Mouse (Mus musculus) heart, postnatal 10 days (tissue): ENCODE results near the gene Ccn2. TPM values are rescaled to one million over a fixed set of nuclear protein-coding genes. Genes with fewer than 3 reads are reported as not detected.

Experiments used
- DNase-seq, 2 experiments: peaks; one replicate each; pipeline ENCODE4 v3.0.0; 2021
- intact Hi-C: fragments of 180-260 bp; cut with DNase I; formaldehyde crosslinking; loops from one replicate; pipeline ENCODE4 v1.15.1; 2025
- total RNA-seq, 2 experiments: library from RNA; stranded (reverse); gene quantifications; 2 replicates each; pipeline ENCODE4 v1.2.3; 2021

Ccn2 gene
- 10 to 100 TPM; 68.0 to 97.9 TPM for total RNA-seq

DNA sequence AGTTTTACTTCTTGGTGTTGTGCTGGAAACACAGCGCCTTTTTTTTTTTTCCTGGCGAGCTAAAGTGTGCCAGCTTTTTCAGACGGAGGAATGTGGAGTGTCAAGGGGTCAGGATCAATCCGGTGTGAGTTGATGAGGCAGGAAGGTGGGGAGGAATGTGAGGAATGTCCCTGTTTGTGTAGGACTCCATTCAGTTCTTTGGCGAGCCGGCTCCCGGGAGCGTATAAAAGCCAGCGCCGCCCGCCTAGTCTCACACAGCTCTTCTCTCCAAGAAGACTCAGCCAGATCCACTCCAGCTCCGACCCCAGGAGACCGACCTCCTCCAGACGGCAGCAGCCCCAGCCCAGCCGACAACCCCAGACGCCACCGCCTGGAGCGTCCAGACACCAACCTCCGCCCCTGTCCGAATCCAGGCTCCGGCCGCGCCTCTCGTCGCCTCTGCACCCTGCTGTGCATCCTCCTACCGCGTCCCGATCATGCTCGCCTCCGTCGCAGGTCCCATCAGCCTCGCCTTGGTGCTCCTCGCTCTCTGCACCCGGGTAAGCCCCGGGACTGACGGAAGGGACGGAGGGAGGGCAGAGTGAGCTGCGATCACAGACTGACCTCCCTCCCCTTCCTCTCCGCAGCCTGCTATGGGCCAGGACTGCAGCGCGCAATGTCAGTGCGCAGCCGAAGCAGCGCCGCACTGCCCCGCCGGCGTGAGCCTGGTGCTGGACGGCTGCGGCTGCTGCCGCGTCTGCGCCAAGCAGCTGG is at the start of gene Ccn2:
TSS of gene Ccn2 (plus strand) at position 193 of the 753 bp plus-strand sequence.
- intact Hi-C loops, result no loop called here
- peak; percentile 93 to 94 for DNase-seq

DNA sequence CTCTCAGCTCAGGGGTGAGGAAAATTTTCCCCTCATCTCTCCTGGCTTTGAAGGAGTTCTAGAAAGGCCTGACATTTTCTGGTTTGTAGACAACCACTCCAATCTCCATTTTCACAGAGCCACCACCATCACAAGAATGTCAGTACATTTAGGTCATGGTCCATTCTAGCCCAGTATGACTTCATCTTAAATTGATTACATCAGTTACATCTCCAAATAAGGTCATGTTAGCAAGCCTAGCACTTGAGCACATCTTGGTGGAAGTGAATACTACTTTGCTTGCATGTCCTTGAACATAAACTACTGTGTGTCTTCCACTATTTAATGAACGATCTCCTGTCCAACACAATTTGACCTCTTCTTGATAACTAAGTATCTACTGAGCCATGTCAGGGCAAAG is 42.4 kb upstream of the Ccn2 start:
- intact Hi-C loops, result no loop called here
- DNase-seq, result no peak

DNA sequence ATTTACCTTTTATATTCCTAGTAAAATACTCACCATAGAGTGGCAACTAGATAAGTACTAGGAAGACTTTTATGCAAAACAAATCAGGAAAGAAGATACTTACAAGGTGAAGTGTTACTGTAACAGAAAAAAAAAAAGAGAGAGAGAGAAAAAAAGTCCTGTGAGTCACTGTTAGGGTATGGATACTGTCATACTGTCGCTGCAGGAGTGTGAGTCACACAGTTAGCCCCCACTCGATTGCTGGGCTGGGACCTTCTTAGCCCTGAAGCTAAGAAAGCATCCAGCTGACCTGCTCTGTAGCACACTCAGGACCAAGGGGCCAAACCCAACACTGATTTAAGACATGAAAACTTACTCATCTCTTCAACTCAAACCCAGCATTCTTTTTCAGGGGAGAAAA is 41.2 kb upstream of the Ccn2 start:
- intact Hi-C loops, result no loop called here
- DNase-seq, result no peak

DNA sequence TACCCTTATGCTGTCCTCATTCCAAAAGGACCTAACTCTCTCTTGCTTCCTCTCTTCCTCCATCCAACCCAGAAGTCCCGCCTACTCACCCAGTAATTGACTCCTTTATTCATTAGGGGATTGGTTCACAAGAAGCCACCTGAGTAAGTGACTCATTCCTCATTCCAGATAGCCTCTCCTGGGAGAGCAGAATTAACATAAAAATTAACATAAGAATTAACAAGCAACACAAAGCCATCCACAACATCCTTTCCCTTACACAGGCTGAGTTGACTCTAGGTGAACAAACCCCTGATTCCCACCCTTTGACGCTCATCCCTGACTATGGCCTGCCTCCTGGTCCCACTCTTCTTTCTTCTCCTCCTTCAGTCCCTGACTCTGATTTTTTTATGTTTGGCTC is 36.9 kb upstream of the Ccn2 start:
- intact Hi-C loops, result no loop called here
- DNase-seq, result no peak

DNA sequence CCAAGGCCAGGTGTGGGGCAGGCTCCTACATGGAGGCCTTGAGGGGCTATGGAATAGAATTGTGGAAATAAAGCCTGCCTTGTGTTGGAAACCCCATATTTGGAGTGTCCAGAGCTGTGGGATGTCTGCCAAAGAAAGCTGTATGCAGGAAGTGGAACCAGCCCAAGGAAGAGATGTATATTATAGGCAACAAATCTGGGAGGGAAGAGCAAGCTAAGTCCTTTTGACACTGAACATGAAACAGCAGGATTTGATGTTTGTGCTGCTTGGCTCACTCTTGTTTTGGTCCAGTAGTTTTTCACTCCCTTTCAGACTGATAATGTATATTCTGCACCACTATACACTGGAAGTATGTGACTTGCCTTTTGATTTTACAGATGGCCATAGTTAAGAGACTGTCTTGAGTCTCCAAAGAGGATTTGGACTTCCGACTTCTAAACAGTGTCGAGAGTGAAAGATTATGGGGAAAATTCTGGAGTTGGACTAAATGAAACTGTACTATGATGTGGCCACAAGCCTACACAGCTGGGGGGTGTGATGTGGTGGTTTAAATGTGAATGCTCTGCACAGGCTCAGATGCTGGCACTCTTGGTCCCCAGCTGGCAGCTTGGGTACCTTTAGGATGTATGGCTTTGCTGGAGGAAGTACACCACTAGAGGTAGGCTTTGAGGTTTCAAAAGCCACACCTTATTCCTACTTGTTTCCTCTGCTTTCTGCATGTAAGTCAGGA is 25.4 kb upstream of the Ccn2 start:
- no peak for DNase-seq
- intact Hi-C loops, result no loop called here

DNA sequence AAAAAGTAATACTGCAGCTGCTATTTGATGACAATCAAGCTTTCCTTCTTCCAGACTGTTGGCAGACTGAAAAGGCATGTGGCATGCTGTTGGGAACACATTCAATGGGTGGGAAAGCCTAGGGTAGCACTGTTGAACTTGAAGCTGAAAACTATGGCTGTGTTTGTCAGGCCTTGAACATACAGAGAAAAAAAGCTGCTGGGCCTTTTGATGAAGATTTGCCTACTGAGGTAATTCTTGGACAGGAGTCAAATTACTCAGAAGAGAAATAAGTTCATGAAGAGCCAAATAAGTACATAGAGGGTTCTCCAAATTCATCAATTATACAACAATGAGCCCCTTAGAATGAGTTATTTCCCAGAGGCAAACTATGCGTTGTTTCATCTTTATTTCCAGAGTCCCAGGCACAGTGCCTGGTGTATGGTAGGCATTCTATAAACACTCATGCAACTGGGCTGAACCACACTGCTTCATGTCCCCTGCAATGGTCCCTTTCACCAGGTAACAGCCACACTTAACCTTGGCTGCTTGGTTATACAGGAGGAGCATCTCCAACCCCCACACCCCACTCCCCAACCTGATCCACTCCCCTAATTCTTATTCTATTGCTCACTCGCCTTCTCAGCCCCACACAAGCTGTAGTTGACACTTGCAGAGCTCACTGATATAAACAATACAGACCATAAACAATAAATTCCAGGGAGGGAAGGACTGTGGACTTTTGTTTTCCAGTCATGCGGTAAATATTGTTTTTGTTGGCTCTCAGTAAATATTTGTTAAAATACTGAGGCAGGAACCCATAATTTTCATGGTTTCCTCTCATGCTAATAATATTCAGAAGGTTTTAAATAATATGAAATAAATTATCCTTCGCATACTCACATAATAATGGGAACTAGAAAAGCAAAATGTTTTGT is 22.9 kb upstream of the Ccn2 start:
- intact Hi-C loops, result no loop called here
- DNase-seq, result no peak

DNA sequence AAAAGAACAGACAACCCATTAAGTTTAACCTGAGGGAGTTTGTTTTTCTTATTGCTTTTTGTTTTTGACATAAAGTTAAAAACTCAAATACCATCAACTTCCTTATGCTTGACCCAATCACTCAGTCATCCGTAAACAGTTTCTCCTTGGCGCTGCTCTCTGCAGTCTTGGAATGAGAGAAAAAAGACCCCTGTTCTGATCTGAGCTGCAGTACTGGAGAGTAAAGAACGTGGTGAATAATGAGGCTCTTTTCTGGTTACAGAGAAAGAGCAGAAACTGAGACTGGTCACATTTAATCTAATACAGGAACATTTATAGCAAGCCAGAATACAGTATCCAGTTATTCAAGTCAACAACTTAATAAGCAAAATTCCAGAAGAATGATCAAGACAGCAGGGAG is 21.8 kb upstream of the Ccn2 start:
- DNase-seq, result no peak
- intact Hi-C loops, result no loop called here

DNA sequence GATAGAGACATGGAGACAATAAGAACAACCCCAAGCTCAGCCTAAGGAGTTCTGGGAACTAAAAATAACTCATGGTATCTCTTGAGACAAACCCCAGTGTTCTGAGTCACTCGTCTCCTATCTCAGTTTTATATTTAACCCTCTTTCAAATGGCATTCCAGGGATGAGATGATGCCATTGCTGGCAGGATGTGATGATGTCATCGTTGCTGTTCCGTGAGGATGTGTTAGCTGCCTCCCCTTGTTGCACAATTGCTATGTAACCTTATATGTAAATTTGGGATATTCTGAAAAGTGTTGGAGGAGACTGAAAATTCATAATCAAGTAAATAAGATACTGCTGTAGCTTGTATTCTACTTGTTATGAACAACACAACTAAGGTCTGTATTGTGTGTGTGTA is 14.2 kb upstream of the Ccn2 start:
- DNase-seq, result no peak

DNA sequence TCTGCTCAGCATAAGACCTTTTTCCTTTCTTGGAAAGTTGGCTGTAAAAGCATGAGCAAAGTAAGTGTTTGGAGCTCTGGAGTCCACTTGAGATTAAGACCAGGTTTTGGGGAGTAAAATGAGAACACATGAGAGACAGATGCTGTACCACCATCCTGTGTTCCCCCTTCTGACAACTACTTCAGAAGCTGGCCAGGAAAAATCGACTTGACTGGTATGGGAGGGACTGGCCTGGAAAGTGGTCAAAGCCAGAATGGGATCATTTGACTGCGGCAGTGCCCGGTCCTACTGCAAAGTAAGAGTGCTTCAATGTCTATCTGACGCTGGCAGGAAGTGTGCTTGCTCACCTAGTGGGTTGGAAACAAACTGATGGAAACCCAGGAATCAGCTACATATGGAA is 6.4 kb upstream of the Ccn2 start:
- intact Hi-C loops, result no loop called here
- no peak for DNase-seq

More for the DNA sequence above, 14.2 kb upstream of the Ccn2 start:
- intact Hi-C loops, result no loop called here

DNA sequence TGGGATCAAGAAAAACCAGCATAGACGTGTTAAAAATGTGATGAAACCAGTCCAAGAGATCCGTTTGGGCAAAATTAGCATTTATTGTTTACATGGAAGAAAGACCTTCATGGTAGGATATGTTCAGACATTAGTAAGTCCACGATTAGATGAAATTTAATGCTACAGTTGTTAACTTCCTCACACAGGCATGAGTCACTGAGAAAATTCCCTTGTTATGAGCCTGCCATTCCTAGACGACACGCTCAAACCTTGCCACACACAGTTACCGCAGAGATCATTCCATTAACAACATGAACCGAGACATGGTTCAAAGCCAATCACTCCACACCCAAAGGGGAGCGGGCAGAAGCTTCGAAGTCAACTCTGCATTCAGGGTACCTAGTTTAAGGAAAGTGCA is 6.0 kb upstream of the Ccn2 start:
- no peak for DNase-seq
- intact Hi-C loops, result no loop called here

DNA sequence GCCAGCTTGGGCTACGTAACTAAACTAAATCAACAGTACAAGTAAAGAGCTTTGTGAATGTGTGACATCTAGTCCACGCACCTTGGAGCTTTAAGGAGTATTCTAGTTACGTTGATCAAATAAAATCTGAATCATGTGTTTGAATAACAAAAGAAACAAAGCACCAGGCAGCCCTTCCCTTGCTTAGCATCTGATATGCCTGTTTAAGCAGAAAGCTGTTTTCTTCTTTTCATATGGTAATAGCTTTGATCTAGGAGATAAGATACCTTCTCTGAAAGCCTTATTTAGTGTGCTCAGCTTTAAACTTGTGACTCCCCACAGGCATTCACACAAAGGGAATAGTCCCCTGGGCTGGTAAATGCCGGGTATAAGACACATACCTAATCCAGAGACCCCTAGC is 4.7 kb upstream of the Ccn2 start:
- DNase-seq, result no peak
- intact Hi-C loops, result loop anchor here (2.0 to 5.0 kb wide), 2 partner anchors 32 to 98 kb away; no protein-coding TSS in a partner anchor

DNA sequence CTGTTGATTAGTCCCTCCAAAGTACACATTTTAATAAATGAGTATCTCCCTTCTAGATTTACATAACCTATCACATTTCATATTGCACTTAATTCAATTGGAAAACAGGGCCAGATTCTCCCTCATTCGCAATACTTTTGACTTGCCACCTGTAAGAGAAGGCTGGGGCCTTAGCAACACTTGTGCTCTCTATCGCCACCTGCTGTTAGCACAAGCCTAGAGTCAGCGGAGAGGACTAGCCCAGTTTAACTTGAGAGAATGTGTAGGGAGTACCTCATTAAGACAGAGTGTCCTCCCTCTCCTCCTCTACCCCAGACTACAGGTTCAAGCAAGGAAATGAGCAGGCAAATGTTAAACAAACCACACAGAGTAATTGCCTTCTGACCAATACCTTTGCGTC is 4.1 kb upstream of the Ccn2 start:
- DNase-seq, result peak; percentile 88 to 92
- intact Hi-C loops, result loop anchor here (1.0 to 5.0 kb wide), 3 partner anchors 32 to 181 kb away; no protein-coding TSS in a partner anchor

DNA sequence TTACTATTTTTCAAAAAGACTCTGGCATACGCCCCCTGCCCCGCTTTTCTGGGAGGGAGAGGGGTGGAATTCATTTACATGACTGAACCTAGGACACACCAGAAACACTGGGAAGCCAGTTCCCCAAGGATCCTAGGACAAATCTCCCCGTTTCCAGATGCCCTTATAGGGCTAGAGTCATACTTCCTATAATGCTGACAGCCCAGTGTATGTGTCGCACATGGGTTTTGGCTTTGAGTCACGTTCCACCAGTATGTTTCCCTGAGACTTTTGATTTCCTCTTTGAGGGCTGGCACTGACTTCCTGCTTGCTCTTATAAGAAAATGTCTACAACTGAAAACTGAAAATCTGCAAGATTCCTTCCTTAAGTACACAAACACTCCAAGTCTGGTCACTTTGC is 3.5 kb upstream of the Ccn2 start:
- intact Hi-C loops, result loop anchor here (1.0 to 5.0 kb wide), 3 partner anchors 31 to 181 kb away; no protein-coding TSS in a partner anchor
- peak in 1 of 2 experiments; percentile 21 for DNase-seq

DNA sequence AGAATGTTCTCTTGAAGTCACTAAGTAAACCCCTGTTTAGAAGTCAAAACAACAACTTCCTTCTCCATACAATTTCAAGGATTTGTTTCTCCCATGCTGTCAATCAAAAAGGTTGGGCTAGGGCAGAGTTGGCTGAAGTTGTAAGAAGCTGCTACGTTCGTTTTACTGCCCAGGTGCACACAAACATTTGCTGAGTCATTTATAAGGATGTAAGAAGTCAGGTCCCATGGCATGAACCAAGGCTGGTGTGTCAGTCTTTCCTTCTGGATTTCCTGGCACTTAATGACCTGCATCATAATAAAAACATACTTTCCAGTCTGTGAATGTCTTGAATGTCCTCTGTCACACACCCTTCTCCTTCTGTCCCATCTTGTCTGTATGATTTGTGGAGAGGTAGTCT is 2.9 kb upstream of the Ccn2 start:
- DNase-seq, result no peak
- intact Hi-C loops, result loop anchor here (5.0 kb wide), 1 partner anchor 100 kb away; no protein-coding TSS in a partner anchor

DNA sequence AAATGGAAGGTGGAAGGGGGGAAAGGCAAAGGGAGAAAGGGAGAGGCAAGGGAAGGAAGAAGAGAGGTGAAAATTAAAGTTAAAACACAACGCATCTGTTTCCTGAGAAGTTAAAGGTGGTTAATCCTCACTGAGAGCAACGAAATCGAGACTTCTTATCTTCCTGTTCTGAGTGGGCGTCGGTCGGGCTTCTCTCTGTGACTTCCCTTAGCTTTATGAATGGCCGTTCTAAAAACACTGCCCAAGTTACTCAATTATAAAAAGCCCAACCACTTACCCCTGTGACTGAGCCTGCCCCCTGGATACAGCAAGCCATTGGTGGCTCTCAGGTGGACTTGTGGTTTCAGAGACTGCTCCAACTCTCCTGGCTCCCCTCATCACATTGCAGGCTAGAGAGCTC is 2.3 kb upstream of the Ccn2 start:
- intact Hi-C loops, result loop anchor here (5.0 kb wide), 1 partner anchor 101 kb away; no protein-coding TSS in a partner anchor
- DNase-seq, result peak in 1 of 2 experiments; percentile 27

DNA sequence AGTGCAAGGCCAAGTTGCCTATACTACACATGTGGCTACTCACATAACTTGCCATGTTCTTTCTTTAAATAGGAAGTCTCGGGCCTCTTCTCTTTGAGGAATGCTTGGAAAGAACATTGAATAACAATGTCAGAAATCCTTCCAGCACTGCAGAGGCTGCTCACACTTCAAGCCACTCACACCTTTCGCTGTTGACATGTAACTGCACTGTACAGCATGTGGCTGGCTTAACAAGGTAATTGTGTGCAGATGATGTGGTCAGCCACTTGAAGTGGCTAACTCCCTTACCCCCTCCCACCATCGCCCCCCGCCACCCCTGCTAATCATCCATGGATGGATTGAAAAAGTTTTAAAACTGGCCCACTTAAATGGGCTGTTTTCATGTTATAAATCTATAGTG is 1.7 kb upstream of the Ccn2 start:
- peak; percentile 84 to 85 for DNase-seq
- intact Hi-C loops, result loop anchor here (5.0 kb wide), 1 partner anchor 101 kb away; no protein-coding TSS in a partner anchor

DNA sequence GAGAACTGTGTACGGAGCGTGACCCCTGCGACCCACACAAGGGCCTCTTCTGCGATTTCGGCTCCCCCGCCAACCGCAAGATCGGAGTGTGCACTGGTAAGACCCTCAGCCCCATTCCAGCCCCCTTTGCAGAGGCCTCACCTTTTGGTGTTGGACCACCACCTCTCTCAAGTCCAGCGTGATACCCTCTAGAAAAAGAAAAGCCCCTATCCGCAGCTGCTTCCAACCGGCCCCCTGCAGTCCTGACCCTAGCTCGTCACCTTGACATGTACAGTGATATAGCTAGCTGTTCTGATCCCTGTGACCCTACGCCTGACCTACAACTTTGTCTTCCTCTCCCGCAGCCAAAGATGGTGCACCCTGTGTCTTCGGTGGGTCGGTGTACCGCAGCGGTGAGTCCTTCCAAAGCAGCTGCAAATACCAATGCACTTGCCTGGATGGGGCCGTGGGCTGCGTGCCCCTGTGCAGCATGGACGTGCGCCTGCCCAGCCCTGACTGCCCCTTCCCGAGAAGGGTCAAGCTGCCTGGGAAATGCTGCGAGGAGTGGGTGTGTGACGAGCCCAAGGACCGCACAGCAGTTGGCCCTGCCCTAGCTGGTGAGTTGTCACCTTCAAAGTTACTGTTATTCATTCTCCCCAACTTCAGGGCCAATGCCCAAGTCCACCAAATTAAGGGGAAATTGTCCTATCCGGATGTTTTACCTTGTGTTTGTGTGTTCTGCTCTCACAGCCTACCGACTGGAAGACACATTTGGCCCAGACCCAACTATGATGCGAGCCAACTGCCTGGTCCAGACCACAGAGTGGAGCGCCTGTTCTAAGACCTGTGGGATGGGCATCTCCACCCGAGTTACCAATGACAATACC is 994 bp downstream of the Ccn2 start:
- peak; percentile 80 to 81 for DNase-seq
- intact Hi-C loops, result no loop called here

DNA sequence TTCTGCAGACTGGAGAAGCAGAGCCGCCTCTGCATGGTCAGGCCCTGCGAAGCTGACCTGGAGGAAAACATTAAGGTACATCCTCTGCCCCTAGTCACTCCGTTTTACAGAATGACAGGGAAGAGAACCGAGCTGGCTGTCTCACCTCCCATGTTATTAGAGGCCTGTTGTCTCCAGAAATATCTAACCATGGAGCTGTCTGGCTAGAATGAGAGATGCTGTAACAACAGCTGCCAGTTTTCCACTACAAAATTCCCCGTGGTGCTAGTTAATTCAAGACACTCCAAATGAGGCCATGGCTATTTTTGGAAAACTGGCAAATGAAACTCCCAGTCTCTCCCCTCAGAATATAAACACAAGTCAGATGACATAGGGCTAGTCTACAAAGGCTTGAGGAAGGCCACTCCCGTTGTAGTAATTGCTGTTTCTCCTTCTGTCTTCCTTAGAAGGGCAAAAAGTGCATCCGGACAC is 1.7 kb downstream of the Ccn2 start:
- intact Hi-C loops, result loop anchor here (1.0 kb wide), 1 partner anchor 24 kb away; no protein-coding TSS in a partner anchor
- peak; percentile 78 to 79 for DNase-seq

DNA sequence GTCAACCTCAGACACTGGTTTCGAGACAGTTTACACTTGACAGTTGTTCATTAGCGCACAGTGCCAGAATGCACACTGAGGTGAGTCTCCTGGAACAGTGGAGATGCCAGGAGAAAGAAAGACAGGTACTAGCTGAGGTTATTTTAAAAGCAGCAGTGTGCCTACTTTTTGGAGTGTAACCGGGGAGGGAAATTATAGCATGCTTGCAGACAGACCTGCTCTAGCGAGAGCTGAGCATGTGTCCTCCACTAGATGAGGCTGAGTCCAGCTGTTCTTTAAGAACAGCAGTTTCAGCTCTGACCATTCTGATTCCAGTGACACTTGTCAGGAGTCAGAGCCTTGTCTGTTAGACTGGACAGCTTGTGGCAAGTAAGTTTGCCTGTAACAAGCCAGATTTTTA is 2.5 kb downstream of the Ccn2 start:
- peak in 1 of 2 experiments; percentile 17 for DNase-seq
- intact Hi-C loops, result loop anchor here (1.0 kb wide), 1 partner anchor 24 kb away; no protein-coding TSS in a partner anchor
